Mouse (Mus musculus): ENCODE data around the gene Dek. TPM values are rescaled to one million over a fixed set of nuclear protein-coding genes. Genes with fewer than 3 reads are reported as not detected.

Dek gene
- polyA plus RNA-seq, 1 experiment, result 227 TPM

DNA sequence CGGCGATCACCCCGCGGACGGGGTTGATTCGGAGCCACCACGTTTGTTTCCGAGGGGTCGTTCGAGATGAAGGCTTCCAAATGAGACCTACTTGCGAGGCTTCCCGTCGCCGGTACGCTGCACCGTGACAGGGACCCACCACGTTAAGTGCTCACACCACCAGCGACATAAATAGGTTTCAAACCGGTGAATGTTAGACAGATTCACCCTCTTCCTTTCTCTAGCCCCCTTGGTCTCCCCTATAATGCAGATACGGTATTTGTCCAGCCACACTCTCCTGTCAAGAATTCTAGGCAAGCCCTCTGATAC, 533 bp upstream of the Dek start:
- Histone ChIP-seq H3K27ac (ENCODE audit: insufficient read depth, low read length) (peak overlapping the region; percentile 15), H3K36me3 (ENCODE audit: control insufficient read depth, insufficient read depth, low read length, poor library complexity, severe bottlenecking) (peaks cover 12% of the 10 kb centered on the region)
- no peak for TF ChIP-seq CTCF (IDR thresholded peaks at IDR 0.05; ENCODE audit: low read depth, low read length)
- TF ChIP-seq POLR2A (IDR thresholded peaks at IDR 0.05; ENCODE audit: insufficient read depth, low read length), result no peak
- TF ChIP-seq EP300 (IDR thresholded peaks at IDR 0.05; ENCODE audit: insufficient read depth, low read depth, low read length), result no peak

DNA sequence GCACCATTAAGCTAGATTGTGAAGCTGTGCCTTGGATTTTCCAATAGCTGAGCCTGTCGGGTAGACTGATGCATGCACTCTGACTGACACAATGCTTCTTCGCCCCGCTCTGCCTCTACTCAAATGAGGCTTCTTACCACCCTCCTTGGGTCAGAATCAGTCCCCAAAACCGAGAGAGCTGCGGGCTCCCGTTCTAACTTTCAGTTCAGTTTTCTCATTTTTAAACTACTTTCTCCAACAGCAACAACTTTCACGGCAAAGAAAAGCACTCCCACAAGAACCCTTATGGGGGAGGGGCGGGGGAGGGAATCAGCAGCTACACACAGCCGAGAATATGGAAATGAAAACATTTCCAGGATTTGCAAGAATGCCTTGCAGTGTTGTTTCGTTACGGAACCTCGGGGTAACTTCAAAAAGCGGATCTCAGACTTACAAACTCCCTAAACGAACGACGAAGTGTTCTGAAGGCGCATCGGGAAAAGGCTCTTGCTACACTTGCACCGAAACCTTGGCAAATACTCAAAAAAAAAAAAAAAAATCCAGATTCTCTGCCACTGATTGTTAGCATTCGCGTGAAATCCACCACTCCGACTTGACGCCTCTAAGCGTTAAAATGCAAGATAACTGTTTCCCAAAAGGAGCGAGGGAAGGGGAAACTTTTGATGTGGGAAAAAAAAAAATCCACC, 1.0 kb downstream of the Dek start:
- H3K27ac ChIP-seq (ENCODE audit: insufficient read depth, low read length), result peak overlapping the region; percentile 3; the same call in 1 of the 2 replicates
- H3K4me3 ChIP-seq (ENCODE audit: low read depth, low read length), result peak overlapping the region; percentile 74
- H3K9ac ChIP-seq (ENCODE audit: low read depth, poor library complexity, severe bottlenecking), result peak overlapping the region; percentile 99
- TF ChIP-seq EP300 (IDR thresholded peaks at IDR 0.05; ENCODE audit: insufficient read depth, low read depth, low read length) (no peak), CTCF (IDR thresholded peaks at IDR 0.05; ENCODE audit: low read depth, low read length) (no peak), POLR2A (IDR thresholded peaks at IDR 0.05; ENCODE audit: insufficient read depth, low read length) (no peak)
- no peaks in the 10 kb centered on the region for H3K27me3 ChIP-seq (ENCODE audit: control insufficient read depth, insufficient read depth, low read length, poor library complexity, severe bottlenecking)
- H3K9me3 ChIP-seq (replicated peaks; ENCODE audit: control insufficient read depth, insufficient read depth, low read length, poor library complexity, severe bottlenecking), result no peaks in the 10 kb centered on the region
- H3K4me1 ChIP-seq (ENCODE audit: control insufficient read depth, insufficient read depth, low read length), result no peaks in the 10 kb centered on the region
- H3K36me3 ChIP-seq (ENCODE audit: control insufficient read depth, insufficient read depth, low read length, poor library complexity, severe bottlenecking), result peaks cover 26% of the 10 kb centered on the region

More for the DNA sequence above, 533 bp upstream of the Dek start:
- H3K4me1 ChIP-seq (ENCODE audit: control insufficient read depth, insufficient read depth, low read length), result no peaks in the 10 kb centered on the region
- H3K27me3 ChIP-seq (ENCODE audit: control insufficient read depth, insufficient read depth, low read length, poor library complexity, severe bottlenecking), result no peaks in the 10 kb centered on the region
- H3K9me3 ChIP-seq (replicated peaks; ENCODE audit: control insufficient read depth, insufficient read depth, low read length, poor library complexity, severe bottlenecking), result no peaks in the 10 kb centered on the region
- H3K9ac ChIP-seq (ENCODE audit: low read depth, poor library complexity, severe bottlenecking), result peak overlapping the region; percentile 99
- peak overlapping the region; percentile 80 for H3K4me3 ChIP-seq (ENCODE audit: low read depth, low read length)

- Histone ChIP-seq H3K9ac (ENCODE audit: low read depth, poor library complexity, severe bottlenecking) (peak overlapping the region; percentile 99; the same call in 1 of the 2 replicates), H3K27ac (ENCODE audit: insufficient read depth, low read length) (no peak overlapping the region)
These were observed 1.9 kb downstream of the Dek start for GRCm38 (mm10) chr13:47104146-47104545.

GRCm38 (mm10) chr13:47100587-47100986, 5.4 kb downstream of the Dek start:
- Histone ChIP-seq H3K36me3 (ENCODE audit: control insufficient read depth, insufficient read depth, low read length, poor library complexity, severe bottlenecking) (peaks cover 59% of the 10 kb centered on the region), H3K27me3 (ENCODE audit: control insufficient read depth, insufficient read depth, low read length, poor library complexity, severe bottlenecking) (no peaks in the 10 kb centered on the region), H3K27ac (ENCODE audit: insufficient read depth, low read length) (no peak overlapping the region), H3K9ac (ENCODE audit: low read depth, poor library complexity, severe bottlenecking) (no peak overlapping the region), H3K4me3 (ENCODE audit: low read depth, low read length) (no peak overlapping the region), H3K4me1 (ENCODE audit: control insufficient read depth, insufficient read depth, low read length) (no peaks in the 10 kb centered on the region), H3K9me3 (replicated peaks; ENCODE audit: control insufficient read depth, insufficient read depth, low read length, poor library complexity, severe bottlenecking) (no peaks in the 10 kb centered on the region)
- TF ChIP-seq CTCF (IDR thresholded peaks at IDR 0.05; ENCODE audit: low read depth, low read length) (no peak), POLR2A (IDR thresholded peaks at IDR 0.05; ENCODE audit: insufficient read depth, low read length) (no peak), EP300 (IDR thresholded peaks at IDR 0.05; ENCODE audit: insufficient read depth, low read depth, low read length) (no peak)

More at GRCm38 (mm10) chr13:47104146-47104545, 1.9 kb downstream of the Dek start:
- peaks cover 33% of the 10 kb centered on the region for H3K36me3 ChIP-seq (ENCODE audit: control insufficient read depth, insufficient read depth, low read length, poor library complexity, severe bottlenecking)
- no peaks in the 10 kb centered on the region for H3K27me3 ChIP-seq (ENCODE audit: control insufficient read depth, insufficient read depth, low read length, poor library complexity, severe bottlenecking)
- no peaks in the 10 kb centered on the region for H3K9me3 ChIP-seq (replicated peaks; ENCODE audit: control insufficient read depth, insufficient read depth, low read length, poor library complexity, severe bottlenecking)
- TF ChIP-seq CTCF (IDR thresholded peaks at IDR 0.05; ENCODE audit: low read depth, low read length) (no peak), EP300 (IDR thresholded peaks at IDR 0.05; ENCODE audit: insufficient read depth, low read depth, low read length) (no peak), POLR2A (IDR thresholded peaks at IDR 0.05; ENCODE audit: insufficient read depth, low read length) (no peak)
- no peaks in the 10 kb centered on the region for H3K4me1 ChIP-seq (ENCODE audit: control insufficient read depth, insufficient read depth, low read length)
- peak overlapping the region; percentile 48 for H3K4me3 ChIP-seq (ENCODE audit: low read depth, low read length)

DNA sequence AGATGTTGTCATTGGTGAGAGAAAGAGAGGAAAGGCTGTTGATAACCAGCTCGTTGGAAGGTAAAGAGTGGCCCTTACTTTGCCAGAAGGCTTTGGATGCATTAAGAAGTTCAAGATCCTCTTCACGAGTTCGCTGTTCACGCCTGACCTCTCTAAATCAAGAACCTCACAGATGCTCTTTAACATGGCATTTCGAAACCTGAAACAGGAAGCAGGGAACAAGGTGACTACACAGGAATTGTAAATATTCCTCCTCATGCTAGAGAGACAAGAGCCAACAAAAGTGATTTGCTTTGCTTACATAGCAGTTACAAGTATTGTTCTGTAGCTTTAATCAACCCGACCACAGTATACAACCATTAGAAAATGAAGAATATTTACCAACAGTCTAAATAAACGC, 6.7 kb downstream of the Dek start:
- H3K9ac ChIP-seq (ENCODE audit: low read depth, poor library complexity, severe bottlenecking), result no peak overlapping the region
- H3K4me1 ChIP-seq (ENCODE audit: control insufficient read depth, insufficient read depth, low read length), result no peaks in the 10 kb centered on the region
- H3K4me3 ChIP-seq (ENCODE audit: low read depth, low read length), result no peak overlapping the region
- no peaks in the 10 kb centered on the region for H3K9me3 ChIP-seq (replicated peaks; ENCODE audit: control insufficient read depth, insufficient read depth, low read length, poor library complexity, severe bottlenecking)
- H3K27ac ChIP-seq (ENCODE audit: insufficient read depth, low read length), result no peak overlapping the region
- TF ChIP-seq EP300 (IDR thresholded peaks at IDR 0.05; ENCODE audit: insufficient read depth, low read depth, low read length), result no peak
- no peak for TF ChIP-seq CTCF (IDR thresholded peaks at IDR 0.05; ENCODE audit: low read depth, low read length)
- TF ChIP-seq POLR2A (IDR thresholded peaks at IDR 0.05; ENCODE audit: insufficient read depth, low read length), result no peak
- H3K27me3 ChIP-seq (ENCODE audit: control insufficient read depth, insufficient read depth, low read length, poor library complexity, severe bottlenecking), result no peaks in the 10 kb centered on the region
- peaks cover 68% of the 10 kb centered on the region for H3K36me3 ChIP-seq (ENCODE audit: control insufficient read depth, insufficient read depth, low read length, poor library complexity, severe bottlenecking)

DNA sequence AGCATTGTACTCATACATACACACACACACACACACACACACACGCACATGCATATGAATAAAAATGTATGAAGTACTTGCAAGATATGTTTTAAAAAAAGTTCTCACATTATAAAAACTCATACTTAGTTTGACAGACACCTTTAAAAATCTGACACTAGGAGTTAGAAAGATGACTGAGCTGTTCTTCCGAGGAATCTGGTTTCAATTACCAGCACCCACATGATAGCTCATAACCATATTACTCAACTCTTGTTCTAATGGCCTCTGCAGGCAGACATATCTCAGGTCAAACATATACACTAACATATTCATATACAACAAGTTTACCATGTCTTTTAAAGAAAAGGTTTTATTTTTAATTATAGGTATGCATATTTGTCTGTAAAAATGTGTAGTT, 9.4 kb downstream of the Dek start:
- H3K27ac ChIP-seq (ENCODE audit: insufficient read depth, low read length), result no peak overlapping the region
- H3K4me3 ChIP-seq (ENCODE audit: low read depth, low read length), result no peak overlapping the region
- no peaks in the 10 kb centered on the region for H3K27me3 ChIP-seq (ENCODE audit: control insufficient read depth, insufficient read depth, low read length, poor library complexity, severe bottlenecking)
- TF ChIP-seq CTCF (IDR thresholded peaks at IDR 0.05; ENCODE audit: low read depth, low read length), result no peak
- no peak for TF ChIP-seq EP300 (IDR thresholded peaks at IDR 0.05; ENCODE audit: insufficient read depth, low read depth, low read length)
- no peak for TF ChIP-seq POLR2A (IDR thresholded peaks at IDR 0.05; ENCODE audit: insufficient read depth, low read length)
- no peaks in the 10 kb centered on the region for H3K4me1 ChIP-seq (ENCODE audit: control insufficient read depth, insufficient read depth, low read length)
- no peak overlapping the region for H3K9ac ChIP-seq (ENCODE audit: low read depth, poor library complexity, severe bottlenecking)
- H3K36me3 ChIP-seq (ENCODE audit: control insufficient read depth, insufficient read depth, low read length, poor library complexity, severe bottlenecking), result peaks cover 65% of the 10 kb centered on the region
- no peaks in the 10 kb centered on the region for H3K9me3 ChIP-seq (replicated peaks; ENCODE audit: control insufficient read depth, insufficient read depth, low read length, poor library complexity, severe bottlenecking)
